Mouse (Mus musculus) ES-E14 (cell line): ENCODE results near the gene Stxbp3. TPM values are rescaled to one million over a fixed set of nuclear protein-coding genes. Genes with fewer than 3 reads are reported as not detected.

Experiments used
- DNase-seq: peaks from one replicate; pipeline ENCODE4 v3.0.0-alpha.2; 2013; ENCODE audit warnings: low read depth, low spot score
- H3K27ac ChIP-seq: 2 replicates; pipeline ENCODE4 v1.5.1; 2012; ENCODE audit warnings: low read depth, mild to moderate bottlenecking, low read length, moderate library complexity, mixed read lengths; ENCODE audit not compliant: poor library complexity, insufficient read depth, severe bottlenecking
- H3K36me3 ChIP-seq: 2 replicates; pipeline ENCODE4 v1.6.1; 2012; ENCODE audit warnings: mild to moderate bottlenecking, low read length, moderate library complexity, mixed read lengths; ENCODE audit not compliant: control insufficient read depth, poor library complexity, insufficient read depth, severe bottlenecking
- H3K4me1 ChIP-seq, 2 experiments: fragments of 150-350 bp in 1 of 2; sonication (generic) in 1 of 2; 2 replicates each; pipeline ENCODE4 v1.6.1; 2012; ENCODE audit warnings: low read length in 2 of 2, mild to moderate bottlenecking in 1 of 2, mixed read lengths in 1 of 2; ENCODE audit not compliant: control insufficient read depth in 2 of 2, insufficient read depth in 2 of 2, poor library complexity in 1 of 2
- H3K4me3 ChIP-seq, 2 experiments: fragments of 150-350 bp in 1 of 2; sonication (generic) in 1 of 2; 2 replicates each; pipeline ENCODE4 v1.5.1; 2012; ENCODE audit warnings: low read length in 2 of 2, low read depth in 1 of 2, mild to moderate bottlenecking in 1 of 2, mixed read lengths in 1 of 2; ENCODE audit not compliant: insufficient read depth in 1 of 2, poor library complexity in 1 of 2, severe bottlenecking in 1 of 2
- H3K9ac ChIP-seq: 2 replicates; pipeline ENCODE4 v1.6.1; 2012; ENCODE audit warnings: low read depth, mild to moderate bottlenecking, low read length, mixed read lengths; ENCODE audit not compliant: poor library complexity, insufficient read depth, severe bottlenecking
- H3K9me3 ChIP-seq: fragments of 150-350 bp; sonication (generic); 2 replicates; pipeline ENCODE4 v1.6.1; 2012; ENCODE audit warnings: low read depth, mild to moderate bottlenecking, low read length; ENCODE audit not compliant: control insufficient read depth, insufficient read depth
- CHD2 ChIP-seq: IDR thresholded peaks from 2 replicates; pipeline ENCODE4 v1.6.1; 2014; ENCODE audit warnings: mild to moderate bottlenecking, low read depth, low read length, inconsistent platforms
- HCFC1 ChIP-seq: IDR thresholded peaks from 2 replicates; pipeline ENCODE4 v1.6.1; 2012; ENCODE audit warnings: low read length, inconsistent platforms, borderline replicate concordance; ENCODE audit not compliant: insufficient read depth
- MAFK ChIP-seq: IDR thresholded peaks from 2 replicates; pipeline ENCODE4 v1.6.1; 2014; ENCODE audit warnings: mild to moderate bottlenecking, low read depth, low read length, inconsistent platforms; ENCODE audit not compliant: insufficient read depth
- ZC3H11A ChIP-seq: IDR thresholded peaks from 2 replicates; pipeline ENCODE4 v1.6.1; 2012; ENCODE audit warnings: low read depth, mild to moderate bottlenecking, inconsistent platforms, low read length, borderline replicate concordance
- ZNF384 ChIP-seq: IDR thresholded peaks from 2 replicates; pipeline ENCODE4 v1.6.1; 2012; ENCODE audit warnings: low read depth, low read length, inconsistent platforms
- in situ Hi-C, 2 experiments: fragments of 600-800 bp; cut with MboI; formaldehyde crosslinking; loops; one replicate each; pipeline ENCODE4 v1.15.1; 2025; ENCODE audit warnings: low sequenced_read_pairs in 2 of 2, inconsistent platforms in 1 of 2; ENCODE audit not compliant: unreplicated experiment in 2 of 2
- total RNA-seq: library from RNA; depleted of rRNA; stranded (reverse); fragments of 300-350 nt; gene quantifications from 2 replicates; pipeline ENCODE4 v1.2.3, GENCODE M21; 2012

Gene Stxbp3
- total RNA-seq, 1 experiment = 18.1 TPM

DNA sequence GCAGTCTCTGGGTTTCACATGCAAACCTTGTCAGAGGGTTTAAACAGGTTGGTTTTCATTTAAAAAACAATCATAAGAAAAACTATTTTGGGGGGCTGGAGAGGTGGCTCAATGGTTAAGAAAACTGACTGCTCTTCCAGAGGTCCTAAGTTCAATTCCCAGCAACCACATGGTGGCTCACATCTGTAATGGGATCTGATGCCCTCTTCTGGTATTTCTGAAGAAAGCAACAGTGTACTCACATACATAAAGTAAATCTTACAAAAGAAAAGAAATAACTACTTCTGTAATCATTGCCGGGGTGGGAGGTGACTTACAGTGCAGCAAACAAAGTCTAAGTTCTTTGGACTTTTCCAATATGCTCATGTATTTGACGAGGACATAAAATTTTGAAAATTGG, 42.0 kb downstream of the Stxbp3 start:
- DNase-seq = no peak
- H3K4me3 ChIP-seq = no peak overlapping the region
- no peak overlapping the region for H3K9ac ChIP-seq
- TF ChIP-seq CHD2 (no peak), HCFC1 (no peak), ZC3H11A (no peak), ZNF384 (no peak), MAFK (no peak)
- no peaks in the 10 kb centered on the region for H3K4me1 ChIP-seq
- no peaks in the 10 kb centered on the region for H3K9me3 ChIP-seq
- H3K36me3 ChIP-seq = peaks cover 9% of the 10 kb centered on the region
- in situ Hi-C loops = no loop called here
- H3K27ac ChIP-seq = no peak overlapping the region

- no peak for DNase-seq
- Histone ChIP-seq H3K27ac (no peak overlapping the region), H3K9me3 (no peaks in the 10 kb centered on the region), H3K9ac (no peak overlapping the region), H3K4me3 (no peak overlapping the region), H3K36me3 (peaks cover 9% of the 10 kb centered on the region), H3K4me1 (no peaks in the 10 kb centered on the region)
- TF ChIP-seq MAFK (no peak), ZC3H11A (no peak), HCFC1 (no peak)
- in situ Hi-C loops = no loop called here
These were observed 42.6 kb downstream of the Stxbp3 start for GRCm38 (mm10) chr3:108797723-108798122.

DNA sequence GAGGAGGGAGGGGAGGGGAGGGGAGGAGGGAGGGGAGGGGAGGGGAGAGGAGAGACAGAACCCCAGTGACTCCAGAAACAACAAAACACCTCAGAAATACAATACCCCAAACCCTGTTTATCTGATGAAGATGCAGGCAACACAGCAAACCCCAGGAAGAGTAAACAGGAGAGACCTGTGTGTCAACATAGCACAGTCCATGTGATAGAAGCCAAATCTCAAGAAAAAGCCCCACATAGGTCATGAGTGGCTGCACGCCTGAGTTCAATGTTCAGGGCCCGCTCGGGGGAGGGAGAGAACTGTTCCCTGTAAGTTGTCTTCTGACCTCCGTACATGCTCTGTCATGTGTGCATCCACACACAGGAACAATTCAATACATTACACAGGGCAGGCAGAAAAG, 43.9 kb downstream of the Stxbp3 start:
- H3K4me1 ChIP-seq = peaks cover 0 to 3% of the 10 kb centered on the region in 2 experiments; a peak in 1 of 4 replicates
- in situ Hi-C loops = no loop called here
- H3K9me3 ChIP-seq = no peaks in the 10 kb centered on the region
- H3K4me3 ChIP-seq = no peak overlapping the region
- no peak for DNase-seq
- no peak for TF ChIP-seq CHD2
- no peak for TF ChIP-seq ZNF384
- no peak for TF ChIP-seq ZC3H11A
- TF ChIP-seq HCFC1 = no peak
- no peak for TF ChIP-seq MAFK
- H3K9ac ChIP-seq = no peak overlapping the region
- H3K36me3 ChIP-seq = peaks cover 6% of the 10 kb centered on the region
- H3K27ac ChIP-seq = no peak overlapping the region

GRCm38 (mm10) chr3:108795554-108796299, 44.6 kb downstream of the Stxbp3 start:
- no peak for TF ChIP-seq ZC3H11A
- TF ChIP-seq MAFK = no peak
- no peak for TF ChIP-seq HCFC1
- TF ChIP-seq CHD2 = no peak
- no peak for TF ChIP-seq ZNF384
- no peak for DNase-seq
- H3K4me1 ChIP-seq = peaks cover 0 to 3% of the 10 kb centered on the region in 2 experiments; a peak in 1 of 4 replicates
- H3K9me3 ChIP-seq = no peaks in the 10 kb centered on the region
- in situ Hi-C loops = no loop called here
- no peak overlapping the region for H3K27ac ChIP-seq
- no peak overlapping the region for H3K4me3 ChIP-seq
- peaks cover 5% of the 10 kb centered on the region for H3K36me3 ChIP-seq
- no peak overlapping the region for H3K9ac ChIP-seq
